In the genomic region with DNA sequence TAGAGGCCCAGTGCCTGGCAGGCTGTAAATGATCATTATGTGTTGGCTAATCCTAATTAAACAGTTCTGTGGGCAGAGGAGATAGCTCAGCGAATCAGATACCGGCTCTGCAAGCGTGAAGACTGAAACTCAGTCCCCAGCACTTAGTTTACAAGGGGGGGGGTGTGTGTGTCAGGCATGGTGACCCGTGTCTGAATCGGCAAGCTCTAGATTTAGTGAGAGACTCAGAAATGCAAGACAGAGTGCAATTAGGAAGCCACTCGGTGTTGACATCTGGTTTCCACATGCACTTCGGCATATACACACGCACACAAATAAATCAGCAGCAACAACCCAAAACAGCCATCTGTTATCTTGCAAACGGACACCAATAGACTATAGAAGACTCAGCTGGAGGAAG, we compare ENCODE assay signal across 10 mouse cellular contexts. TPM values are rescaled to one million over a fixed set of nuclear protein-coding genes. Genes with fewer than 3 reads are reported as not detected.
DNase-seq lines count a peak whose midpoint lies in the region; ATAC-seq and TF ChIP-seq lines count a peak whose summit lies in the region.
"Had no signal": no experiment of that assay in that cellular context is flagged by ENCODE, and none has a peak within 500 bp of the region (broad histone marks: within the 10 kb centered on the region; RNA-seq: fewer than 3 reads in every experiment).

No protein-coding gene starts in this region.

- intact Hi-C loops in heart, postnatal 36 days (cut with DNase I), result loop anchor here (2.0 kb wide), 1 partner anchor 17 kb away; no protein-coding TSS in a partner anchor

- no peak for ATAC-seq in lung, embryonic 15.5 days (ENCODE audit: borderline replicate concordance, extremely low read depth, low FRiP score, low TSS enrichment)
- no peak for ATAC-seq in intestine, postnatal 0 days

- H3K27ac ChIP-seq in heart, embryonic 10.5 days, result peak overlapping the region; percentile 84
- H3K27ac ChIP-seq in lung, embryonic 15.5 days, result no peak overlapping the region
- no peak overlapping the region for H3K27ac ChIP-seq in intestine, postnatal 0 days (ENCODE audit: low read depth, low read length)
- peak overlapping the region; percentile 62 for H3K27ac ChIP-seq in small intestine, adult 2 months (ENCODE audit: insufficient read depth, low read depth, low read length)
- H3K27ac ChIP-seq: hindbrain, embryonic 10.5 days had no signal

- DNase-seq in heart, embryonic 10.5 days (ENCODE audit: low spot score), result no peak
- no peak for DNase-seq in heart, postnatal 36 days
- no peak for DNase-seq in lung, adult 18-20 months
- DNase-seq in layer of hippocampus, adult 8-10 months (ENCODE audit: low spot score in 2 of 2), result no peak
- DNase-seq in thymus, postnatal 0 days (ENCODE audit: low spot score), result no peak
- DNase-seq: cerebellum, postnatal 10 days had no signal

- 0 out of 2 replicates have a peak overlapping the region, but pooled peaks have one; percentile 45 for H3K4me2 ChIP-seq in lung, embryonic 15.5 days
- H3K4me2 ChIP-seq in intestine, postnatal 0 days (replicated peaks; ENCODE audit: low read depth), result peak overlapping the region; percentile 55; the same call in 1 of the 2 replicates

- no peaks in the 10 kb centered on the region for H3K9me3 ChIP-seq in heart, embryonic 10.5 days
- H3K9me3 ChIP-seq in lung, embryonic 15.5 days, result no peaks in the 10 kb centered on the region
- no peaks in the 10 kb centered on the region for H3K9me3 ChIP-seq in intestine, postnatal 0 days (ENCODE audit: control insufficient read depth)
- H3K9me3 ChIP-seq: hindbrain, embryonic 10.5 days had no signal

- peak overlapping the region; percentile 48 for H3K4me3 ChIP-seq in heart, embryonic 10.5 days
- no peak overlapping the region for H3K4me3 ChIP-seq in lung, embryonic 15.5 days
- no peak overlapping the region for H3K4me3 ChIP-seq in intestine, postnatal 0 days (ENCODE audit: low read depth, low read length)
- H3K4me3 ChIP-seq in small intestine, adult 2 months (ENCODE audit: low read depth, low read length), result no peak overlapping the region
- H3K4me3 ChIP-seq: hindbrain, embryonic 10.5 days had no signal

- no peak for TF ChIP-seq POLR2A in small intestine, adult 2 months (IDR thresholded peaks at IDR 0.05; ENCODE audit: low read depth, low read length)

- TF ChIP-seq CTCF in intestine, postnatal 0 days (IDR thresholded peaks at IDR 0.05; ENCODE audit: low read depth), result no peak
- TF ChIP-seq CTCF in small intestine, adult 2 months (IDR thresholded peaks at IDR 0.05; ENCODE audit: extremely low read depth, insufficient read length, insufficient replicate concordance, low read depth, low read length), result no peak; the same call in 1 of the 2 replicates

- WGBS in heart, embryonic 10.5 days, result 16% methylated on average over 9 of the region's 9 CpGs
- WGBS in lung, embryonic 15.5 days, result 30% methylated on average over 9 of the region's 9 CpGs
- WGBS in intestine, postnatal 0 days, result 40% methylated on average over 9 of the region's 9 CpGs
- 41% methylated on average over 9 of the region's 9 CpGs for WGBS in small intestine, adult 2 months

- no peaks in the 10 kb centered on the region for H3K27me3 ChIP-seq in heart, embryonic 10.5 days (ENCODE audit: insufficient read depth, poor library complexity, severe bottlenecking)
- no peaks in the 10 kb centered on the region for H3K27me3 ChIP-seq in lung, embryonic 15.5 days
- no peaks in the 10 kb centered on the region for H3K27me3 ChIP-seq in intestine, postnatal 0 days (replicated peaks; ENCODE audit: control insufficient read depth, insufficient read depth, low read length)
- no peaks in the 10 kb centered on the region; the same call in 1 of the 2 replicates for H3K27me3 ChIP-seq in small intestine, adult 2 months (ENCODE audit: control insufficient read depth, insufficient read depth, low read length)

- H3K4me1 ChIP-seq in heart, embryonic 10.5 days, result peaks cover 92% of the 10 kb centered on the region
- peaks cover 51% of the 10 kb centered on the region for H3K4me1 ChIP-seq in lung, embryonic 15.5 days
- H3K4me1 ChIP-seq in intestine, postnatal 0 days (replicated peaks; ENCODE audit: control insufficient read depth, insufficient read depth, low read length), result no peaks in the 10 kb centered on the region
- peaks cover 19% of the 10 kb centered on the region for H3K4me1 ChIP-seq in small intestine, adult 2 months (ENCODE audit: control insufficient read depth, insufficient read depth, insufficient read length, low read length)

- no peak overlapping the region for H3K9ac ChIP-seq in lung, embryonic 15.5 days
- no peak overlapping the region for H3K9ac ChIP-seq in intestine, postnatal 0 days (ENCODE audit: low read depth, low read length)

- H3K36me3 ChIP-seq in heart, embryonic 10.5 days, result peaks cover 33% of the 10 kb centered on the region; the same call in 1 of the 2 replicates
- no peaks in the 10 kb centered on the region for H3K36me3 ChIP-seq in lung, embryonic 15.5 days
- no peaks in the 10 kb centered on the region for H3K36me3 ChIP-seq in intestine, postnatal 0 days (ENCODE audit: control insufficient read depth, insufficient read depth)
- no peaks in the 10 kb centered on the region for H3K36me3 ChIP-seq in small intestine, adult 2 months (ENCODE audit: control insufficient read depth, insufficient read depth, low read length)
- H3K36me3 ChIP-seq: hindbrain, embryonic 10.5 days had no signal

RNA-seq across cellular contexts. Expression of a gene that starts 8.0 kb away (rescaled TPM):
- 100 and 130 TPM in 2 replicates for polyA plus RNA-seq in heart, embryonic 10.5 days (2016; fragmentation: Nextera tagmentation; extraction: Ambion mirVana)
- total RNA-seq in heart, postnatal 36 days (2021), result 10 to 100 TPM; 74.2 to 80.7 TPM
- 37.8 and 42.8 TPM in 2 replicates for polyA plus RNA-seq in lung, embryonic 15.5 days (2015; fragmentation: Nextera tagmentation; extraction: Ambion mirVana)
- 11.7 and 14.2 TPM in 2 replicates for polyA plus RNA-seq in intestine, postnatal 0 days (2015; fragmentation: Nextera tagmentation; extraction: Ambion mirVana)
- 4.7 and 9.2 TPM in 2 replicates for polyA plus RNA-seq in small intestine, adult 2 months (2012; rRNA removed)
- total RNA-seq in layer of hippocampus, adult 8-10 months (2022), result 1 to 10 TPM; 4.2 to 8.6 (median 6.3) TPM
- 221 and 236 TPM in 2 replicates for polyA plus RNA-seq in thymus, postnatal 0 days (2015; fragmentation: Nextera tagmentation; extraction: Ambion mirVana)

Comparison
In these comparisons a context has a peak if more than half of its experiments do, and no peak if none do; other contexts are left out.
1. H3K27ac ChIP-seq: peak in heart, embryonic 10.5 days (single experiment) and small intestine, adult 2 months (single experiment); none in lung, embryonic 15.5 days (single experiment) and intestine, postnatal 0 days (single experiment).